Mouse (Mus musculus): Measurements from ENCODE around the gene Aldh1a1. TPM values are rescaled to one million over a fixed set of nuclear protein-coding genes. Genes with fewer than 3 reads are reported as not detected.
"Not testable (repeated sequence)": the region's sequence is repeated elsewhere in the genome, so short reads cannot be mapped to it uniquely, and the experiment has no call there.

Gene Aldh1a1
- polyA plus RNA-seq, 1 experiment from 2014 or later, result 0.29 TPM

DNA sequence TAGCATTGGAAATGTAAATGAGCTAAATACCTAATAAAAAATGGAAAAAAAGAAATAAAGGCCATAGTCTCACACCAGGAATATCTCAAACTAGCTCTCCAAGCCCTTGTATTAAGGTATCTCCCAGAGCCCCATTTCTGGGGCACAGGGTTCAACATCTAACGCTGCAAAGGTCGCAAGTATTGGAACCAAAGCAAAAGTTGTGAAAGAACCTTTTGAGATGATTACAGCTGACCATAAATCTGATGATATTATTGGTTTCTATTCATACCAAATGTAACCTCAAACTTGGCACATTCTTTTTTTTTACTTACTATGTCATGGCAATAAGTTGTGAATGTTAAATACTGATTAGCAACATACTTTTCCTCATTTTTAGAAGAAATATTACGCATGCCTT is 24.0 kb downstream of the Aldh1a1 start:
- WGBS, result 87% methylated on average over 3 of the region's 3 CpGs
- H3K9ac ChIP-seq, result no peak overlapping the region
- H3K9me3 ChIP-seq, result no peaks in the 10 kb centered on the region
- no peaks in the 10 kb centered on the region for H3K27me3 ChIP-seq
- ATAC-seq (ENCODE audit: low FRiP score, low read depth), result no peak
- H3K36me3 ChIP-seq, result no peaks in the 10 kb centered on the region
- no peak overlapping the region for H3K4me2 ChIP-seq (replicated peaks)
- H3K4me3 ChIP-seq, result no peak overlapping the region
- H3K27ac ChIP-seq, result no peak overlapping the region
- no peaks in the 10 kb centered on the region for H3K4me1 ChIP-seq

DNA sequence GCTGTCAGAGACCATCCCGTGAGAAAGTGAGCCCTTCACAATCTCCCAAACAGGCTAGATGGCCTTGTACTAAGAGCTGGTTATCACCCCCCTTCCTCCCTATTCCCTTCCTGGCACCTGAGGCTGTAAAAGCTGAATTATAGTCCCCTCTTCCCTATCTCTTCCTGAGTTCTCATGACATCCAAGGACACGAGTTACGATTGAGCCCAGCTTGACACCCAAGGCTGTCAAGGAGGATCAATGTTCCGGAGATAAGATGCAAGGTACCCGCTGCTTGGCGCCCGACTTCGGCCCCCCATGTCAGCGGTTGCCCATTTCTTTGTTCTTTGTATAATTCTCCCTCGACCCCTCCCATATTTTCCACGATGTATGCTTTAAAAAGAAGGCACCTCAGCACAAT is 36.6 kb downstream of the Aldh1a1 start:
- H3K9me3 ChIP-seq; H3K4me2 ChIP-seq (replicated peaks); H3K36me3 ChIP-seq; H3K4me1 ChIP-seq; H3K27ac ChIP-seq; H3K27me3 ChIP-seq; H3K9ac ChIP-seq; ATAC-seq (ENCODE audit: low FRiP score, low read depth); H3K4me3 ChIP-seq: not testable (repeated sequence)
- WGBS, result 81% methylated on average over 11 of the region's 11 CpGs

- no peak overlapping the region for H3K4me3 ChIP-seq
- H3K36me3 ChIP-seq, result no peaks in the 10 kb centered on the region
- no peak overlapping the region for H3K27ac ChIP-seq
- no peaks in the 10 kb centered on the region for H3K4me1 ChIP-seq
- no peaks in the 10 kb centered on the region for H3K27me3 ChIP-seq
- WGBS, result 83% methylated on average over 1 of the region's 1 CpGs
- H3K9me3 ChIP-seq, result no peaks in the 10 kb centered on the region
- no peak overlapping the region for H3K9ac ChIP-seq
- no peak for ATAC-seq (ENCODE audit: low FRiP score, low read depth)
- H3K4me2 ChIP-seq (replicated peaks), result no peak overlapping the region
Measured at GRCm38 (mm10) chr19:20529921-20530696, 37.6 kb downstream of the Aldh1a1 start.

GRCm38 (mm10) chr19:20536538-20536937 is 44.0 kb downstream of the Aldh1a1 start:
- Histone ChIP-seq H3K27ac (no peak overlapping the region), H3K9ac (no peak overlapping the region), H3K9me3 (no peaks in the 10 kb centered on the region), H3K27me3 (no peaks in the 10 kb centered on the region), H3K36me3 (no peaks in the 10 kb centered on the region), H3K4me1 (no peaks in the 10 kb centered on the region), H3K4me2 (replicated peaks) (no peak overlapping the region), H3K4me3 (no peak overlapping the region)
- no peak for ATAC-seq (ENCODE audit: low FRiP score, low read depth)
- WGBS, result 75% methylated on average over 7 of the region's 7 CpGs

DNA sequence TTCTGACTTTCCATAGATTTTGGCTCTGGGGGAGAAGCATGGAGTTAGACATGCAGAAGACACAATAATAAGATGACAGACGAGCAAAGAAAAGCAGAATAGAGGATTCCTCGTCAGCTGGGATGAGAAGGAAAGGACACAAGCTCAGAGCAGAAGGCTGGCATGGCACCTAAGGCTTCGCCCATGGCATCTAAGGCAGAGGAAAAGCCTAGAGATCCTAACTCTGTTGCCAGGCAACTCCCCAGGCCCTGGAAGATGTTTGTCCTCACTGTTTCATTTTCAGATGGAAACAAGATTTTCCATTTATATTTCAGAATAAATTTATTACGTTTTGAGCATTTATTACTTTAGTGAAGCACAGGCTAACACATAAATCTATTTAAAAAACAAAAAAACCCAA is 48.5 kb downstream of the Aldh1a1 start:
- 70% methylated on average over 4 of the region's 4 CpGs for WGBS

DNA sequence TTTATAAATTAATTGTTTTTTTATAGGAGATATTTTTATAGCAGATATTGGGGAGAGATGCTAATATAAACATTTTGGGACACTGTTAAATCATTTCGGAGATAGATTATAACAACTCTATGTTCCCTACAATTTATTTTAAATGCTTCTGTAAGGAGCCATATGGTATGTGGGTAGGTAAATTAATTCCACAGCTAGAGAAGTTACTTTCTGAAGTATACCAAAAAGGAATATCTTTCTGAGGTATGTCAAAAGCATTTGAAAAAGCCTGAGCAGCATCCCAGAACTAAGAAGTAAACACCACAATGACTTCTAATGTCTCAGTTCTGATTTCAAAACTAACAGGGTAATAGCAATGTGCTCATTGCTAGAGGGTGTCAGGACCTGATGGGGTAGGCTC is 49.4 kb downstream of the Aldh1a1 start:
- 87% methylated on average over 1 of the region's 1 CpGs for WGBS
- H3K9ac ChIP-seq, result no peak overlapping the region
- no peak overlapping the region for H3K4me3 ChIP-seq
- H3K36me3 ChIP-seq, result no peaks in the 10 kb centered on the region
- H3K27me3 ChIP-seq, result no peaks in the 10 kb centered on the region
- no peak overlapping the region for H3K27ac ChIP-seq
- ATAC-seq (ENCODE audit: low FRiP score, low read depth), result no peak
- H3K4me1 ChIP-seq, result no peaks in the 10 kb centered on the region
- no peak overlapping the region for H3K4me2 ChIP-seq (replicated peaks)
- no peaks in the 10 kb centered on the region for H3K9me3 ChIP-seq

More for the DNA sequence above, 48.5 kb downstream of the Aldh1a1 start:
- no peak overlapping the region for H3K9ac ChIP-seq
- H3K27me3 ChIP-seq, result no peaks in the 10 kb centered on the region
- no peak overlapping the region for H3K4me2 ChIP-seq (replicated peaks)
- no peak overlapping the region for H3K27ac ChIP-seq
- no peaks in the 10 kb centered on the region for H3K36me3 ChIP-seq
- H3K9me3 ChIP-seq, result no peaks in the 10 kb centered on the region
- H3K4me3 ChIP-seq, result no peak overlapping the region
- H3K4me1 ChIP-seq, result no peaks in the 10 kb centered on the region
- no peak for ATAC-seq (ENCODE audit: low FRiP score, low read depth)

GRCm38 (mm10) chr19:20543816-20544215 is 51.3 kb downstream of the Aldh1a1 start:
- Histone ChIP-seq H3K4me2 (replicated peaks) (no peak overlapping the region), H3K9me3 (no peaks in the 10 kb centered on the region), H3K27ac (no peak overlapping the region), H3K27me3 (no peaks in the 10 kb centered on the region), H3K9ac (no peak overlapping the region), H3K4me1 (no peaks in the 10 kb centered on the region), H3K36me3 (no peaks in the 10 kb centered on the region), H3K4me3 (no peak overlapping the region)
- no peak for ATAC-seq (ENCODE audit: low FRiP score, low read depth)
- 33% methylated on average over 1 of the region's 1 CpGs for whole genome bisulfite sequencing

DNA sequence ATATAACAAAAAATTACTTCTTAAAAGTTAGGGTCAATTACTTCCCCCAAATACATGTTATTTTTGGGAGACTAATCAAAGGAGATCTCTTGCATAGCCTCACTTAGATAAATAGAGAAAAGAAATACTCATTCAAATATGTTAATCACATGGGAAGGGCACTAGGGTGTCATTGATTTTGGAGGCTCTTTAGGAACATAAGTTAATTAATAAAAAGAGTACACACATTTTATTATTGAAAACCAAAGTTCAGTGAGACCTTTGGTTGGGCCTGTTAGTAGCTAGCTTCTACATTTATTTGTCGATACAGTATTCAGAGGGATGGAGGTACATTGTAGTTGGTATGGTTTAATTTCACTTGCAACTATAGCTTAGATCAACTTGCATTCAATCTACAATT is 52.4 kb downstream of the Aldh1a1 start:
- ATAC-seq (ENCODE audit: low FRiP score, low read depth), result no peak
- no peak overlapping the region for H3K9ac ChIP-seq
- H3K4me3 ChIP-seq, result no peak overlapping the region
- H3K36me3 ChIP-seq, result no peaks in the 10 kb centered on the region
- 85% methylated on average over 1 of the region's 1 CpGs for WGBS
- H3K27me3 ChIP-seq, result no peaks in the 10 kb centered on the region
- H3K4me1 ChIP-seq, result no peaks in the 10 kb centered on the region
- no peak overlapping the region for H3K4me2 ChIP-seq (replicated peaks)
- no peaks in the 10 kb centered on the region for H3K9me3 ChIP-seq
- no peak overlapping the region for H3K27ac ChIP-seq

GRCm38 (mm10) chr19:20547025-20547424 is 54.5 kb downstream of the Aldh1a1 start:
- H3K27ac ChIP-seq, result no peak overlapping the region
- H3K36me3 ChIP-seq, result no peaks in the 10 kb centered on the region
- H3K9ac ChIP-seq, result no peak overlapping the region
- no peak for ATAC-seq (ENCODE audit: low FRiP score, low read depth)
- H3K4me3 ChIP-seq, result no peak overlapping the region
- no peak overlapping the region for H3K4me2 ChIP-seq (replicated peaks)
- no peaks in the 10 kb centered on the region for H3K27me3 ChIP-seq
- no peaks in the 10 kb centered on the region for H3K4me1 ChIP-seq
- WGBS, result 80% methylated on average over 3 of the region's 3 CpGs
- H3K9me3 ChIP-seq, result no peaks in the 10 kb centered on the region

GRCm38 (mm10) chr19:20549409-20549808 is 56.9 kb downstream of the Aldh1a1 start:
- 93% methylated on average over 1 of the region's 1 CpGs for WGBS

DNA sequence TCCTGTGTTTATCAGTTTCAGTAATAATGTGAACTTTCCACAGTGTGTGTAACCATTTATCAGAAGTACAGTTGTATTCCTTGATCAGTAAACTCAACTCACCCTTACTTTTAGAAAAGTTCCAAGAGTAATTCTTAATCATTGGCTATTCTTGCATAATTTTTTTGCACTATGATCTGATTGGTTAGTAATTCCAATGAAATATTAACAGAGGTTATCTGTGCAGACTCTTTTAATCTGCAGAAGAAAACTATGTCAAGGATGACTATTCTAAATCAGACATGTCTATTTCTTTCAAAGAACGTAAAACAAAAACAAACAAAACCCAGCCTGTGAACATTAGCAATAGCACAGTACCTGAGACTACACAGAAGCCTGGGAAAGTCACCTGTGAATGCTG is 62.9 kb downstream of the Aldh1a1 start:
- no peak overlapping the region for H3K4me2 ChIP-seq (replicated peaks)
- no peaks in the 10 kb centered on the region for H3K36me3 ChIP-seq
- ATAC-seq (ENCODE audit: low FRiP score, low read depth), result no peak
- H3K4me1 ChIP-seq, result no peaks in the 10 kb centered on the region
- H3K27me3 ChIP-seq, result no peaks in the 10 kb centered on the region
- WGBS, result 92% methylated on average over 1 of the region's 1 CpGs
- H3K9ac ChIP-seq, result no peak overlapping the region
- H3K27ac ChIP-seq, result no peak overlapping the region
- no peak overlapping the region for H3K4me3 ChIP-seq
- no peaks in the 10 kb centered on the region for H3K9me3 ChIP-seq

More at GRCm38 (mm10) chr19:20549409-20549808, 56.9 kb downstream of the Aldh1a1 start:
- H3K27ac ChIP-seq, result no peak overlapping the region
- no peaks in the 10 kb centered on the region for H3K4me1 ChIP-seq
- no peaks in the 10 kb centered on the region for H3K9me3 ChIP-seq
- H3K4me2 ChIP-seq (replicated peaks), result no peak overlapping the region
- H3K36me3 ChIP-seq, result no peaks in the 10 kb centered on the region
- no peaks in the 10 kb centered on the region for H3K27me3 ChIP-seq
- ATAC-seq (ENCODE audit: low FRiP score, low read depth), result no peak
- no peak overlapping the region for H3K4me3 ChIP-seq
- no peak overlapping the region for H3K9ac ChIP-seq

- H3K4me1 ChIP-seq, result no peaks in the 10 kb centered on the region
- 69% methylated on average over 4 of the region's 4 CpGs for WGBS
- no peak overlapping the region for H3K4me3 ChIP-seq
Measured at GRCm38 (mm10) chr19:20557211-20557610, 64.7 kb downstream of the Aldh1a1 start.

GRCm38 (mm10) chr19:20558069-20558468 is 65.6 kb downstream of the Aldh1a1 start:
- no peak for ATAC-seq (ENCODE audit: low FRiP score, low read depth)
- Histone ChIP-seq H3K9ac (no peak overlapping the region), H3K36me3 (no peaks in the 10 kb centered on the region), H3K9me3 (no peaks in the 10 kb centered on the region), H3K27me3 (no peaks in the 10 kb centered on the region), H3K4me1 (no peaks in the 10 kb centered on the region), H3K4me3 (no peak overlapping the region), H3K4me2 (replicated peaks) (no peak overlapping the region), H3K27ac (no peak overlapping the region)
- 91% methylated on average over 3 of the region's 3 CpGs for WGBS

More at GRCm38 (mm10) chr19:20557211-20557610, 64.7 kb downstream of the Aldh1a1 start:
- Histone ChIP-seq H3K27ac (no peak overlapping the region), H3K4me2 (replicated peaks) (no peak overlapping the region), H3K36me3 (no peaks in the 10 kb centered on the region), H3K9ac (no peak overlapping the region), H3K9me3 (no peaks in the 10 kb centered on the region), H3K27me3 (no peaks in the 10 kb centered on the region)
- ATAC-seq (ENCODE audit: low FRiP score, low read depth), result no peak

All from limb, embryonic 13.5 days (tissue).